Mouse (Mus musculus): ENCODE results near the gene Hs6st1. TPM values are rescaled to one million over a fixed set of nuclear protein-coding genes. Genes with fewer than 3 reads are reported as not detected.
A peak's percentile ranks its signal among the peaks of the same experiment; 100 is the strongest.

Hs6st1 gene
- total and polyA plus RNA-seq, 3 experiments: 9.1 to 18.1 (median 17.7) TPM

GRCm38 (mm10) chr1:36052672-36053071 lies 15.5 kb upstream of the Hs6st1 start (continued):
- TF ChIP-seq BHLHE40 (IDR thresholded peaks at IDR 0.05; ENCODE audit: low read depth, low read length) (peak; percentile 57), USF2 (conservative IDR thresholded peaks at IDR 0.05; ENCODE audit: low read depth, low read length) (no peak), MXI1 (IDR thresholded peaks at IDR 0.05; ENCODE audit: low read depth, low read length) (peak; percentile 33; the same call in 1 of the 2 replicates), MEF2A (IDR thresholded peaks at IDR 0.05; ENCODE audit: borderline replicate concordance, low read depth, low read length) (no peak; the same call in 1 of the 2 replicates), MYC (IDR thresholded peaks at IDR 0.05; ENCODE audit: low read depth, low read length) (peak; percentile 88), ZKSCAN1 (IDR thresholded peaks at IDR 0.05; ENCODE audit: borderline replicate concordance, low read depth, low read length) (no peak), JUND (conservative IDR thresholded peaks at IDR 0.05; ENCODE audit: low read depth, low read length) (peak; percentile 46; the same call in 1 of the 2 replicates), ELF1 (IDR thresholded peaks at IDR 0.05; ENCODE audit: low read depth, low read length) (peak; percentile 60; the same call in 1 of the 2 replicates), RCOR1 (conservative IDR thresholded peaks at IDR 0.05; ENCODE audit: low read depth, low read length) (0 out of 2 replicates have a peak, but pooled peaks have one; percentile 57), ZC3H11A (IDR thresholded peaks at IDR 0.05; ENCODE audit: low read depth, low read length) (no peak), POLR2AphosphoS2 (IDR thresholded peaks at IDR 0.05; ENCODE audit: low read depth, low read length) (no peak), ETS1 (conservative IDR thresholded peaks at IDR 0.05; ENCODE audit: low read depth, low read length) (peak; percentile 69), TCF12 (IDR thresholded peaks at IDR 0.05; ENCODE audit: low read depth, low read length) (no peak; the same call in 1 of the 2 replicates), ZNF384 (IDR thresholded peaks at IDR 0.05; ENCODE audit: low read depth, low read length) (no peak)

DNA sequence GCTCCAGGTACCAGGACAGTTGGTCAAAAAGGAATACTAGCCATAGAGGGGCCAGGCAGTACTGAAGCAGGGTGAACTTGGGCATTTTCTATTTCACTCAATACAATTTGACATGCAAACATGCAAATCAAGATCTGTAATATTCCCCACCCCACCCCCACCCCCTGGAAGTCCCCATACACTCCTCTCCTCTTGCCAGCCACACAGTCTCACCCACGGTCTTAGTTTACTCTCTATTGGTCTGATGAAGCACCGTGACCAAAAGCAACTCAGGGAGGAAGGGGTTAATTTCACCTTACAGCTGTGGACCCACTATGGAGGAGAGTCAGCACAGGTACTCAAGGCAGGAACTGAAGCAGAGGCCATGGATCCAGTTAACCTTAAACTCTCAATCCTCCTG lies 14.6 kb upstream of the Hs6st1 start:
- H3K36me3 ChIP-seq (replicated peaks in 1 of 2; ENCODE audit: control insufficient read depth in 1 of 2, insufficient read depth in 1 of 2, low read length in 1 of 2): no peaks in the 10 kb centered on the region
- H3K4me1 ChIP-seq (ENCODE audit: control insufficient read depth in 1 of 2, insufficient read depth in 2 of 2): peaks cover 14 to 28% of the 10 kb centered on the region in 2 experiments
- dilution Hi-C loops (cut with MboI; ENCODE audit: extremely low pct_ligation_motif_present, extremely low pct_unique_long_range_greater_than_20kb, low sequenced_read_pairs): no loop called here
- H3K9me3 ChIP-seq (replicated peaks; ENCODE audit: low read length): no peaks in the 10 kb centered on the region
- no peaks in the 10 kb centered on the region for H3K79me2 ChIP-seq (replicated peaks; ENCODE audit: control insufficient read depth, extremely low read depth, insufficient read depth, poor library complexity, severe bottlenecking)
- no peak overlapping the region for H3K9ac ChIP-seq (ENCODE audit: insufficient read depth, low read depth)
- in situ Hi-C loops (cut with MboI; ENCODE audit: low pct_ligation_motif_present, low pct_unique_long_range_greater_than_20kb, low sequenced_read_pairs): no loop called here
- peak; percentile 69 for DNase-seq (ENCODE audit: extremely low read depth)
- no peak overlapping the region for H3K4me3 ChIP-seq (replicated peaks in 1 of 3; ENCODE audit: low read depth in 2 of 3, low read length in 2 of 3, poor library complexity in 1 of 3)
- H3K4me2 ChIP-seq (ENCODE audit: insufficient read depth, low read depth, poor library complexity, severe bottlenecking): no peak overlapping the region; the same call in 1 of the 2 replicates
- H3K27me3 ChIP-seq (replicated peaks): no peaks in the 10 kb centered on the region
- peak overlapping the region; percentile 78 for H3K27ac ChIP-seq (ENCODE audit: insufficient read depth, low read depth)
- TF ChIP-seq GABPA (IDR thresholded peaks at IDR 0.05; ENCODE audit: insufficient replicate concordance, low read depth, low read length): no peak
- no peak for TF ChIP-seq E2F4 (IDR thresholded peaks at IDR 0.05; ENCODE audit: insufficient replicate concordance, low read depth, low read length)
- TF ChIP-seq ZMIZ1 (IDR thresholded peaks at IDR 0.05; ENCODE audit: low read depth, low read length): no peak
- TF ChIP-seq EP300 (IDR thresholded peaks at IDR 0.05; ENCODE audit: low read length): peak; percentile 26; the same call in 1 of the 2 replicates
- TF ChIP-seq SIN3A (IDR thresholded peaks at IDR 0.05; ENCODE audit: low read length): no peak
- TF ChIP-seq ZKSCAN1 (IDR thresholded peaks at IDR 0.05; ENCODE audit: borderline replicate concordance, low read depth, low read length): peak; percentile 13; the same call in 1 of the 2 replicates
- TF ChIP-seq UBTF (IDR thresholded peaks at IDR 0.05; ENCODE audit: low read depth, low read length): no peak
- TF ChIP-seq IRF4 (IDR thresholded peaks at IDR 0.05; ENCODE audit: low read depth, low read length): peak; percentile 51; the same call in 1 of the 2 replicates

All from CH12.LX (cell line).